Mouse (Mus musculus) ES-Bruce4 (cell line): ENCODE data around the gene Tmx2.

ENCODE experiments used
- CTCF ChIP-seq: IDR thresholded peaks from one replicate; pipeline ENCODE4 v1.8.1; 2011; ENCODE audit warnings: low read depth, low read length
- EP300 ChIP-seq: IDR thresholded peaks from 2 replicates; pipeline ENCODE4 v1.6.1; 2011; ENCODE audit warnings: low read depth, low read length; ENCODE audit not compliant: insufficient read depth
- POLR2A ChIP-seq: IDR thresholded peaks from one replicate; pipeline ENCODE4 v1.8.1; 2011; ENCODE audit warnings: low read length; ENCODE audit not compliant: insufficient read depth

DNA sequence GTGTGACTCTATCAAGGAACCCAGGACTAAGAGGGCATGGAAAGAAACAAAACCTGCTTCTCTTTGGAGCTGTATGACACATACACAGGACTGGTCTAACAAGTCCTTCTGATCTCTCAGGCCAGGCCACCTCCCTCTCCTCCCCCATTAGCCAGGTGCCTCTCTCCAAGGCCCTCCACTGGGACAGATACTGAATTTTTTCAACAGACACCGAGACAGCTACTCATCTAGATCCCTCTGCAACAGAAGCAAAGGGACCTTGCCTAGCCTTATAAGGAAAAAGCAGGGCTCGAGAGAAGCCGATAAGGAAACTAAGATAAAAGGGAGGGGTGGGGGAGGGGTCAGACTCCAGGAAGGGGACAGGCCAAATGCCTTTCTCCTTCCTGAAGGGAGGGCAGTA is 45.9 kb downstream of the Tmx2 start:
- TF ChIP-seq CTCF (no peak), POLR2A (no peak), EP300 (no peak)
